Mouse (Mus musculus) forebrain, embryonic 16.5 days (tissue): ENCODE measurements at regions not wholly inside any gene's neighbourhood (a gene's known extent, or its start where the extent isn't known, plus 50 kb on each side); places are given as distances from the start of the nearest gene placed in this dataset.

Source experiments
- ATAC-seq: fragments of 200-750 bp; cut with Nextera tagmentation; 2 replicates; pipeline ENCODE4 v1.8.0; 2017; ENCODE audit warnings: mild to moderate bottlenecking, moderate library complexity
- H3K27ac ChIP-seq: fragments of 300-500 bp; sonication (generic); 2 replicates; pipeline ENCODE4 v1.5.1; 2014; ENCODE audit warnings: low read length, control low read depth
- H3K27me3 ChIP-seq: fragments of 300-500 bp; sonication (generic); replicated peaks from 2 replicates; pipeline ENCODE4 v1.6.1; 2014; ENCODE audit warnings: low read length; ENCODE audit not compliant: control insufficient read depth, insufficient read depth
- H3K36me3 ChIP-seq: fragments of 300-500 bp; sonication (generic); 2 replicates; pipeline ENCODE4 v1.6.1; 2014; ENCODE audit not compliant: control insufficient read depth, insufficient read depth
- H3K4me1 ChIP-seq: fragments of 300-500 bp; sonication (generic); replicated peaks from 2 replicates; pipeline ENCODE4 v1.6.1; 2014; ENCODE audit warnings: low read length; ENCODE audit not compliant: control insufficient read depth, insufficient read depth
- H3K4me2 ChIP-seq: fragments of 300-500 bp; sonication (generic); 2 replicates; pipeline ENCODE4 v1.6.1; 2014; ENCODE audit warnings: mild to moderate bottlenecking, low read length, control low read depth
- H3K4me3 ChIP-seq: fragments of 300-500 bp; sonication (generic); replicated peaks from 2 replicates; pipeline ENCODE4 v1.5.1; 2014; ENCODE audit warnings: mild to moderate bottlenecking, low read length, control low read depth
- H3K9ac ChIP-seq: fragments of 300-500 bp; sonication (generic); replicated peaks from 2 replicates; pipeline ENCODE4 v1.6.1; 2014; ENCODE audit warnings: low read depth, low read length, control low read depth
- H3K9me3 ChIP-seq: fragments of 300-500 bp; sonication (generic); 2 replicates; pipeline ENCODE4 v1.6.1; 2016; ENCODE audit warnings: low read length; ENCODE audit not compliant: control insufficient read depth
- WGBS: fragments of 180-500 bp; shearing (Covaris S2); extraction: QIAGEN DNeasy Blood & Tissue Kit; methylation state at CpG from one replicate; pipeline ENCODE4 v1.1.7; 2014; 5-methylcytosine and 5-hydroxymethylcytosine counted together

DNA sequence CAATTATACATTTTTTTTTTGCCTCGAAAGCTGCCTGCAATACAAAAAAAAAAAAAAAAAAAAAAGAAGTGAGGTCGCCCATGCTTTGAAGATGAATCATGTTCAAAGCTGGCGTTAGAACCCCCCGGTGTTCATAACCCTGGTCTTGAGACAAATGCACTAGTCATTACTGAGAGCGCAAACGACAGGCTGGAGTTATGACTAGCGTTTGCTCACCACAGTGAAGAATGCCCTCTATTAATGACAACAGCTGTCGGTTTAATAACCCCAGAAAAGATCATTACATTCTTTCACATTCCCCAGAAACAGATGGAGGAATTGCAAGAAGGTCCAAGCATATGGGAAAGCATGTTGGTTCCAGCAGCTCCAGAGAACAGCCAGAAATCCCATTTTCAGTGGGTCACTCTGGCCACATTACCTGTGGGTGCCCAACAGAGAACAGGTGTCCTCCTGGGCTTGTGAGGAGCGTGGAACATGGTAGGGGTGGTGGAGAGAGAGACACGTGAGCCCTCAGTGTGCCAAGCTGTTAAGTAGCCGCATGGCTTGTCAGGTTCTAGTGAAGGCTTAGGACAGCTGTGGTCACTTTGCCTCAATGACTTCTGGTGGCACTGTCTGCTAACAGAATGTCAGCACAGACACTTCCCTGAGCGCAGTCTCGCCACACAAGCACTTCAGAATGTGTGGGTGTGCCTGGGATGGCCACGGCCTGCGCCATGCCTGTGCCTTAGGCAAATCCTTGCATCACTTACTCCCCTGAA, 60.4 kb downstream of the Aipl1 start:
- peaks cover 10% of the 10 kb centered on the region for H3K4me1 ChIP-seq
- H3K36me3 ChIP-seq: no peaks in the 10 kb centered on the region
- no peak overlapping the region for H3K4me2 ChIP-seq
- no peak overlapping the region for H3K9ac ChIP-seq
- H3K9me3 ChIP-seq: no peaks in the 10 kb centered on the region
- WGBS: 61% methylated on average over 15 of the region's 15 CpGs
- ATAC-seq: no peak
- no peaks in the 10 kb centered on the region for H3K27me3 ChIP-seq
- no peak overlapping the region for H3K27ac ChIP-seq
- H3K4me3 ChIP-seq: no peak overlapping the region

DNA sequence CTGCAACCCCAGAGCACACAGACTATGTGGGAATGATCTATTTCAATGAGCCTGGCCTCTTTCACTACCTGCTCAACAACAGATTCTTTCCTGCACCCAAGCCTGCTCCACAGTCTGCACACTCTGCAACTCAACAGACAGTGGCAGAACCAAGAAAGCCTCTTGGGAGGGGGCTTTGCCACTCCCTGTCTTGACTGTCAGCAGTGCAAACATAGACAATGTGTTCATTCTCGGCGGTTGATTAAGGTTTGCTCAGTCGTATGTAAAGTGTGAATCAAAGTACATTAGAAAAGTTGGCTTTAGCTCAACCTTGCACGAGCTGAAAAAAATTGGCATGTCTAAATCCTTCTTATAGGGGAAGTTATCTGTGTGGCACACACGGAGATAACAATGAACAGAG, 66.0 kb downstream of the Aipl1 start:
- peak; percentile 72 for ATAC-seq

DNA sequence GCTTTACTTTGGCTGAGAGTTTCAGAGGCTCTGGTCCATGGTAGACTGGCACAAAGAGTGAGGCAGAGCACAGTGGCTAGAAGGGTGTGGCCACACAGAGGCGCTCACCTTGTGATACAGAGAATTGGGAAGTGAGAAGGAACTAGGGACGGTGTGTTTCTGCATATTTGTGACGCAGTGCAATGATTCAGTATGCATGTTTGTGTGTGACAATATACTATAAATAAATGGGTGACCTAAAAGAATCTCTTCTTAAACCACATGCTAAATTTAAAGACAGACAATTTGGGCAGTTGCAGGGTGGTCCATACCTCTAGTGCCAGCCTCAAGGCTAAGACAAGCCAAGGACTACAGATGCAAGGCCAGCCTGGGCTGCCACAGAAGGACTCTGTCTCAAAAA, 75.0 kb downstream of the Aipl1 start:
- 93% methylated on average over 3 of the region's 3 CpGs for WGBS
- Histone ChIP-seq H3K4me2 (no peak overlapping the region), H3K27ac (no peak overlapping the region), H3K4me1 (peaks cover 5% of the 10 kb centered on the region), H3K4me3 (no peak overlapping the region), H3K27me3 (no peaks in the 10 kb centered on the region), H3K9ac (no peak overlapping the region), H3K36me3 (no peaks in the 10 kb centered on the region), H3K9me3 (0 out of 2 replicates have a peak, but pooled peaks cover 3% of the 10 kb centered on the region)
- no peak for ATAC-seq

More for the DNA sequence above, 66.0 kb downstream of the Aipl1 start:
- H3K4me2 ChIP-seq: no peak overlapping the region
- H3K36me3 ChIP-seq: no peaks in the 10 kb centered on the region
- no peaks in the 10 kb centered on the region for H3K9me3 ChIP-seq
- H3K27me3 ChIP-seq: no peaks in the 10 kb centered on the region
- no peak overlapping the region for H3K9ac ChIP-seq
- no peak overlapping the region for H3K4me3 ChIP-seq
- H3K27ac ChIP-seq: no peak overlapping the region
- H3K4me1 ChIP-seq: peaks cover 11% of the 10 kb centered on the region
- 48% methylated on average over 5 of the region's 5 CpGs for WGBS

DNA sequence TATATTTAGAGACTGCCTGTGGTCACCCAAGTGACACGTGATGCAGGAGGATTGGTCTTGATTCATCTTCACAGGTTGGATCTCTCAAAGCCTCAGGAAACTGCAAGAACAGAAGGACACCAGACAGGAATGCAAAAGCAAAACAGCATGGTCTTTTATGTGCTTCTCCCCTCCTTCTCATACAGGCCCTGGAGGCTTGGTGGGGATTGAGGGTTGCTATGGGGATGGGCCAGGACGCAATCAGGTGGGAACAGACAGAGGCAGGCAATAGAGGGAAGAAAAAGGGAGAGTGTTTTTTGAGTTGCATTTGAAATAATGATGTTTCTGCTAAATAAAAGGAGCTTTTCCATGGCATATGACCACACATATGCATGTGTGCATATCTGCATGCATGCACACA, 84.8 kb downstream of the Aipl1 start:
- H3K27ac ChIP-seq: no peak overlapping the region
- 63% methylated on average over 2 of the region's 2 CpGs for WGBS
- H3K4me3 ChIP-seq: no peak overlapping the region
- no peak overlapping the region for H3K4me2 ChIP-seq
- no peaks in the 10 kb centered on the region for H3K36me3 ChIP-seq
- peaks cover 8% of the 10 kb centered on the region for H3K4me1 ChIP-seq
- H3K27me3 ChIP-seq: no peaks in the 10 kb centered on the region
- no peak overlapping the region for H3K9ac ChIP-seq
- ATAC-seq: no peak
- H3K9me3 ChIP-seq: no peaks in the 10 kb centered on the region

DNA sequence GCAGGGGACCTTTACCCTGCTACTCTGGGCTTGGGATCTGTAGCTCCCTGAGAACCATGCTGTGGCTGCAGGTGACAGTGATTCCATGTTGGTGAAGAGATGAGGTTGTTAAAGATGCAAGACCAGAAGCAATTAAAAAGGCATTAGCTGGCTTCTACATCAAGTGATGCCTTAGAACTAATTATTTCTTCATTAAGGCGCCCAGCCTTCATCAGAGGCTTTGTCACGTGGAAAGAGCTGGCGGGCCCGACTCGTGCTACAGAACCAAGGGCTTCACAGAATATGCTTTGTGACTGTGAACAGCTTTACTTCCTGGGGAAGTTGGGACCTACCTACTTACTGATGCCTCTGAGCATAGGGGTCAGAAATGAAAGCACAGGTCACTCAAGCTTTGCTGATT, 90.1 kb downstream of the Aipl1 start:
- Histone ChIP-seq H3K4me3 (no peak overlapping the region), H3K4me1 (peaks cover 11% of the 10 kb centered on the region), H3K27ac (no peak overlapping the region), H3K36me3 (no peaks in the 10 kb centered on the region), H3K9ac (no peak overlapping the region), H3K4me2 (no peak overlapping the region), H3K9me3 (no peaks in the 10 kb centered on the region), H3K27me3 (no peaks in the 10 kb centered on the region)
- WGBS: 38% methylated on average over 5 of the region's 5 CpGs
- no peak for ATAC-seq

DNA sequence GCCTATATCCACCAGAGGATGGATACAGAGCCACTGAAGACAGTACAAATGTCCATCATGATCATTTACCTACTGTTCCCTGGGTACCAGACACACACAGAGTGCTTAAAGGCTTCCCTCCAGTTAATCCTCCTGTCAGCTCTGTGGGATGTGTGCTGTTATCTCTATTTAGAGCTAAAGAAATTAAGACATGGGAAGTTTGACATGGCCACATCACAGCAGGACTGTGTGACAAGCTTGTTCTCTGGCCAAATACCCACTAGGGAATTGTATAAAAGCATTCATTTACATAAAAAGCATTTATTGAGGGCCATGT, 92.3 kb downstream of the Aipl1 start:
- Histone ChIP-seq H3K4me2 (no peak overlapping the region), H3K27ac (peak overlapping the region; percentile 49; the same call in 1 of the 2 replicates), H3K9ac (no peak overlapping the region), H3K4me3 (no peak overlapping the region), H3K27me3 (no peaks in the 10 kb centered on the region), H3K4me1 (peaks cover 11% of the 10 kb centered on the region), H3K36me3 (no peaks in the 10 kb centered on the region), H3K9me3 (no peaks in the 10 kb centered on the region)
- no peak for ATAC-seq

DNA sequence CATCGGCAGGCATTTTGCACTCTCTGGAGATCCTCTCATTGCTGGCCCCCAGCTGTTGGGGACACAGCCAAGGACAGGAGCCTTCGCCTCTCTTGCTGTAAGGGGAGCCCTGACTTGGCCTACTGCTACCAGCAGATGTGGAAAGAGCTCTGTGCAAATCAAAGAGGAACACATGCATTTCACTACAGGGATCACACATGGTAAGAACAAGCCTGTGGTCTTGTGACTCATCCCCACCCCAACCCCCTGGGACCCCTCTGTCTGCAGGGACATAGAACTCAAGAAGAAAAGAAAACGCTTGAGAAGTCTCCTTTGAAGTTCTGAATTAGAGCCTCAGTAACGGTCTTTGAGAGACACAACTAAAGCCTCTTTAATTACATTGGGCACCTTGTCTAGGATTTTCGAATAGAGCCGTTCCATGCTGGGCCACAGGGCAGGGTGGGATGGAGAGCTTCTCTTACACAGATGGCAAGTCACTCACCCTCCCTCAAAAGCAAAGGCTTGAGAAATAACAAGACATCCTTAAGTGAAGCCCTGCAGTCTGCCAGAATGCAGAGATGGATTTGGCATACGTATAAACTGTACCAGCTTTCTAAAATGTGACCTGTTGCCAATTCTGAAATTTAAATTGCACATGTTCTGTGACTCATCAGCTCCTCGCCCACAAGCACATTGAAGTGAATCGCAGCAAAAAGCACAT, 92.8 kb downstream of the Aipl1 start:
- Histone ChIP-seq H3K27me3 (no peaks in the 10 kb centered on the region), H3K4me3 (no peak overlapping the region), H3K4me2 (no peak overlapping the region), H3K27ac (peak overlapping the region; percentile 53), H3K36me3 (no peaks in the 10 kb centered on the region), H3K9ac (no peak overlapping the region), H3K4me1 (peaks cover 11% of the 10 kb centered on the region), H3K9me3 (no peaks in the 10 kb centered on the region)
- peak; percentile 88 for ATAC-seq
- WGBS: 26% methylated on average over 9 of the region's 9 CpGs

DNA sequence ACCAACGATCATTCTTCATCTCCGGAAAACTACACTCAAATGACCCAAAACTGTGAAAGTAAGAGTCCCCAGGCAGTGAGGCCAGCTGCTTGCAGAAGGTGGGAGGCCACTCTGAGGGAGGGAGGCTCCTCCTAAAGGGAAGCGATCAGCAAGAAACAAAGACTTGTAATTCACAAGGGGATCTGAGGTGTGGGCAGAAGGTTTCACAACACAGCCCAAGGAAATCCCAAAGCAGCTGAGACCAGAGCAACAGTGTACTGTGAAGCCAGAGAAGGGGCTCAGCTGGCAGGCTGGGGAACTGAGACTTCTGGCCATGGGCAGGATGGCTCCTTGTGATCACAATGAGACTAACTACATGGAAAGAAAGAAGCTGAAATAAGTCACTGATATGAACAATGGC, 93.8 kb downstream of the Aipl1 start:
- Histone ChIP-seq H3K9me3 (no peaks in the 10 kb centered on the region), H3K4me2 (no peak overlapping the region), H3K27me3 (no peaks in the 10 kb centered on the region), H3K36me3 (no peaks in the 10 kb centered on the region), H3K27ac (no peak overlapping the region), H3K4me3 (no peak overlapping the region), H3K4me1 (peaks cover 11% of the 10 kb centered on the region), H3K9ac (no peak overlapping the region)
- no peak for ATAC-seq
- 38% methylated on average over 3 of the region's 3 CpGs for WGBS

DNA sequence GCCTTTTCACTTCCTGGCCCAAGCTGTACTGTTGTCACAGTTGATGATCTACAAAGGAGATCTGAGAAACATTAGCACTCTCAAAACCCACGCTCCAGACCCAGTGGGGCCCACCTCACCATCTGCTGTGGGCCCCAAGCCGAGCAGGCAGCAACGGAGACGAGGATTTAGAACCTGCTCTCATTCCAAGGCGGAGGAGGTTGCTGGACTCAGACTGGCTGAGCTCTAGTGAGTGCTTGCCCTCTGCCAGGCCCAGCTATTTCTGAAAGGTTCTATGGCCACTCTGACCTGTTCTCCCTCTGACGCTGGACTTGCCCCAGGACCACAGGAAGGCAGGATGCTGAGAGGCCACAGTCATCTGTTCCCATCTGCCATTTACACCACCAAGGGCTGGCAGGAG, 98.2 kb downstream of the Aipl1 start:
- Histone ChIP-seq H3K9ac (no peak overlapping the region), H3K9me3 (no peaks in the 10 kb centered on the region), H3K27me3 (no peaks in the 10 kb centered on the region), H3K36me3 (no peaks in the 10 kb centered on the region), H3K4me1 (no peaks in the 10 kb centered on the region), H3K4me3 (no peak overlapping the region), H3K27ac (no peak overlapping the region), H3K4me2 (no peak overlapping the region)
- 70% methylated on average over 6 of the region's 6 CpGs for WGBS
- ATAC-seq: no peak
